Mouse (Mus musculus): ENCODE results near the gene Bbs10. TPM values are rescaled to one million over a fixed set of nuclear protein-coding genes. Genes with fewer than 3 reads are reported as not detected.

Gene Bbs10
- polyA plus RNA-seq, 1 experiment from 2014 or later = 4.1 TPM

- Histone ChIP-seq H3K4me3 (ENCODE audit: low read length) (no peak overlapping the region), H3K36me3 (ENCODE audit: control insufficient read depth, insufficient read depth, low read length) (no peaks in the 10 kb centered on the region), H3K4me2 (ENCODE audit: low read depth, low read length) (no peak overlapping the region), H3K27ac (ENCODE audit: low read length) (no peak overlapping the region), H3K4me1 (ENCODE audit: control insufficient read depth, insufficient read depth, low read length) (no peaks in the 10 kb centered on the region), H3K9ac (ENCODE audit: low read depth, low read length) (no peak overlapping the region), H3K9me3 (ENCODE audit: control insufficient read depth, low read length) (no peaks in the 10 kb centered on the region), H3K27me3 (replicated peaks; ENCODE audit: control insufficient read depth, insufficient read depth, low read length) (no peaks in the 10 kb centered on the region)
- WGBS = 73% methylated on average over 11 of the region's 11 CpGs
- no peak for ATAC-seq
These were observed 40.8 kb downstream of the Bbs10 start for GRCm38 (mm10) chr10:111339296-111339695.

DNA sequence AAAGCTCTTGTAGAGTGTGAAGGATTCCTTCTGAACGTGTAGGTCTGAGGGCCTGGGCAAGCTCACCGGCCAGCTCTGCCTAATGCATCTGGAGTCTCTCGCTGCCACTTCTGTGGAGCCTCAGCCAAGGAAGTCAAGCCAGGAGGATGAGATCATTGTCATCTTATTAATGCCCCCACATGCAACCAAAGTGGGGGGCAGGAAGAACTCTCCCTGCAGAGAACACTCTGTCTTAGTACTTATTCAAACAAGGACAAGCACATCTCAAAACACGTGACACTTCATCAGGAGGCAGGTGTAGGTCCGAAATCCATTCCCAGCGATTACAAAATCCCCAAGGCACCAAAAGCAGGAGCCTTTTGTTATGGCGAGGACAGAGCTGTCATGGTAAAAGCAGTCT lies 43.3 kb downstream of the Bbs10 start:
- H3K27me3 ChIP-seq (replicated peaks; ENCODE audit: control insufficient read depth, insufficient read depth, low read length) = no peaks in the 10 kb centered on the region
- H3K4me2 ChIP-seq (ENCODE audit: low read depth, low read length) = no peak overlapping the region
- H3K27ac ChIP-seq (ENCODE audit: low read length) = no peak overlapping the region
- H3K9me3 ChIP-seq (ENCODE audit: control insufficient read depth, low read length) = no peaks in the 10 kb centered on the region
- no peaks in the 10 kb centered on the region for H3K36me3 ChIP-seq (ENCODE audit: control insufficient read depth, insufficient read depth, low read length)
- no peaks in the 10 kb centered on the region for H3K4me1 ChIP-seq (ENCODE audit: control insufficient read depth, insufficient read depth, low read length)
- H3K9ac ChIP-seq (ENCODE audit: low read depth, low read length) = no peak overlapping the region
- WGBS = 82% methylated on average over 7 of the region's 7 CpGs
- no peak overlapping the region for H3K4me3 ChIP-seq (ENCODE audit: low read length)
- ATAC-seq = no peak

GRCm38 (mm10) chr10:111343555-111343954 lies 45.1 kb downstream of the Bbs10 start:
- 70% methylated on average over 5 of the region's 5 CpGs for WGBS
- no peak overlapping the region for H3K4me2 ChIP-seq (ENCODE audit: low read depth, low read length)
- ATAC-seq = no peak

DNA sequence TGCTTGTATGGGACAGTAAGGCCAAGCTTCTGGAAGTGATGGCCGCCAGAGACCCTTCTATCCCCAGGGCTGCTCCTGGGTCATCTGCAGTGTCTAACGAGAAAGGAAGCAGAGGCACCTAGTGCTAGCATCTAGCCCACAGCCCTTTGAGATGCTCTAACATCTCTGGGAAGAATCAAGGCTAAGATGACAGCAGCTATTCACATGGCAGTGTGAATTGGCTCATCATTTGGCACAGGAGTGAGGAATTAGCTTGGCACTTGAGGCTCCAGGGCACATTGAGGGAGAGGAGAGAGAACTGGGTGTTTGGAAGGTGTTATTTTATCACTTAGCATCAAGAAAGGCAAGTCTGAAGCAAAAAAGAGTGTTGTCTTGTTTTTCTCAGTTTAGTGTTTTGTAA lies 49.8 kb downstream of the Bbs10 start:
- 50% methylated on average over 2 of the region's 2 CpGs for WGBS
- Histone ChIP-seq H3K27ac (ENCODE audit: low read length) (no peak overlapping the region), H3K4me1 (ENCODE audit: control insufficient read depth, insufficient read depth, low read length) (no peaks in the 10 kb centered on the region), H3K9me3 (ENCODE audit: control insufficient read depth, low read length) (no peaks in the 10 kb centered on the region), H3K4me2 (ENCODE audit: low read depth, low read length) (no peak overlapping the region), H3K9ac (ENCODE audit: low read depth, low read length) (no peak overlapping the region), H3K4me3 (ENCODE audit: low read length) (no peak overlapping the region), H3K36me3 (ENCODE audit: control insufficient read depth, insufficient read depth, low read length) (no peaks in the 10 kb centered on the region), H3K27me3 (replicated peaks; ENCODE audit: control insufficient read depth, insufficient read depth, low read length) (no peaks in the 10 kb centered on the region)
- no peak for ATAC-seq

More at GRCm38 (mm10) chr10:111343555-111343954, 45.1 kb downstream of the Bbs10 start:
- Histone ChIP-seq H3K9ac (ENCODE audit: low read depth, low read length) (no peak overlapping the region), H3K4me1 (ENCODE audit: control insufficient read depth, insufficient read depth, low read length) (no peaks in the 10 kb centered on the region), H3K4me3 (ENCODE audit: low read length) (no peak overlapping the region), H3K9me3 (ENCODE audit: control insufficient read depth, low read length) (no peaks in the 10 kb centered on the region), H3K27ac (ENCODE audit: low read length) (no peak overlapping the region), H3K36me3 (ENCODE audit: control insufficient read depth, insufficient read depth, low read length) (no peaks in the 10 kb centered on the region), H3K27me3 (replicated peaks; ENCODE audit: control insufficient read depth, insufficient read depth, low read length) (no peaks in the 10 kb centered on the region)

Other genes with a start within 250 kb of the Bbs10 start
- gene Osbpl8, start 133.9 kb upstream of the Bbs10 start, polyA plus RNA-seq (2015; fragmentation: Nextera tagmentation; extraction: Ambion mirVana) = 3.0 TPM in 2 replicates
- gene Nap1l1, start 174.5 kb downstream of the Bbs10 start, polyA plus RNA-seq (2015; fragmentation: Nextera tagmentation; extraction: Ambion mirVana) = 118 and 140 TPM in 2 replicates
- 31.9 and 32.2 TPM in 2 replicates for gene Phlda1, start 207.6 kb downstream of the Bbs10 start, polyA plus RNA-seq (2015; fragmentation: Nextera tagmentation; extraction: Ambion mirVana)